In genomic region chr10:8885201-8885600, GRCm38 (mm10) we compare ENCODE assay signal across 8 mouse cellular contexts. TPM values are rescaled to one million over a fixed set of nuclear protein-coding genes. Genes with fewer than 3 reads are reported as not detected.
DNase-seq lines count a peak whose midpoint lies in the region; ATAC-seq and TF ChIP-seq lines count a peak whose summit lies in the region.

No protein-coding gene starts in this region.

- H3K4me2 ChIP-seq in heart, embryonic 13.5 days: peak overlapping the region; percentile 72
- H3K4me2 ChIP-seq in forebrain, embryonic 12.5 days: peak overlapping the region; percentile 80
- peak overlapping the region; percentile 65 for H3K4me2 ChIP-seq in limb, embryonic 12.5 days
- peak overlapping the region; percentile 96 for H3K4me2 ChIP-seq in midbrain, postnatal 0 days (ENCODE audit: low read depth, low read length, poor library complexity, severe bottlenecking)

- no peaks in the 10 kb centered on the region for H3K36me3 ChIP-seq in heart, embryonic 13.5 days
- no peaks in the 10 kb centered on the region for H3K36me3 ChIP-seq in forebrain, embryonic 12.5 days (replicated peaks)
- no peaks in the 10 kb centered on the region for H3K36me3 ChIP-seq in limb, embryonic 12.5 days
- H3K36me3 ChIP-seq in midbrain, postnatal 0 days (ENCODE audit: insufficient read depth, low read length): no peaks in the 10 kb centered on the region

- WGBS in heart, embryonic 13.5 days: 2% methylated on average over 11 of the region's 11 CpGs
- 5% methylated on average over 11 of the region's 11 CpGs for WGBS in forebrain, embryonic 12.5 days
- WGBS in limb, embryonic 12.5 days: 2% methylated on average over 11 of the region's 11 CpGs
- WGBS in midbrain, postnatal 0 days: 5% methylated on average over 11 of the region's 11 CpGs

- ATAC-seq in heart, embryonic 13.5 days (ENCODE audit: extremely low read depth, insufficient number of reproducible peaks, low FRiP score, low TSS enrichment): no peak
- no peak for ATAC-seq in forebrain, embryonic 12.5 days (ENCODE audit: low FRiP score)
- no peak for ATAC-seq in limb, embryonic 12.5 days (ENCODE audit: insufficient number of reproducible peaks, insufficient read depth, low FRiP score, low TSS enrichment, low read depth)
- ATAC-seq in midbrain, postnatal 0 days (ENCODE audit: low FRiP score): no peak

- no peaks in the 10 kb centered on the region for H3K9me3 ChIP-seq in heart, embryonic 13.5 days
- no peaks in the 10 kb centered on the region for H3K9me3 ChIP-seq in forebrain, embryonic 12.5 days
- no peaks in the 10 kb centered on the region for H3K9me3 ChIP-seq in limb, embryonic 12.5 days
- no peaks in the 10 kb centered on the region for H3K9me3 ChIP-seq in midbrain, postnatal 0 days (ENCODE audit: low read length)

- no peak for TF ChIP-seq CTCF in midbrain, postnatal 0 days (IDR thresholded peaks at IDR 0.05)

- peak overlapping the region; percentile 79 for H3K4me3 ChIP-seq in heart, embryonic 13.5 days
- peak overlapping the region; percentile 74 for H3K4me3 ChIP-seq in forebrain, embryonic 12.5 days (replicated peaks)
- H3K4me3 ChIP-seq in limb, embryonic 12.5 days (replicated peaks): peak overlapping the region; percentile 86
- peak overlapping the region; percentile 68 for H3K4me3 ChIP-seq in midbrain, postnatal 0 days (ENCODE audit: low read depth, low read length)

- no peak for DNase-seq in heart, postnatal 25 days (ENCODE audit: low spot score)
- DNase-seq in midbrain, postnatal 0 days (ENCODE audit: low spot score): no peak
- DNase-seq in thymus, adult 18-20 months: no peak
- DNase-seq in urinary bladder, postnatal 14 days (ENCODE audit: low spot score): no peak
- no peak for DNase-seq in adrenal gland, adult 18-20 months (ENCODE audit: low spot score in 2 of 2)

- peak overlapping the region; percentile 88 for H3K9ac ChIP-seq in heart, embryonic 13.5 days
- peak overlapping the region; percentile 68 for H3K9ac ChIP-seq in forebrain, embryonic 12.5 days
- peak overlapping the region; percentile 92 for H3K9ac ChIP-seq in limb, embryonic 12.5 days (replicated peaks)
- 0 out of 2 replicates have a peak overlapping the region, but pooled peaks have one; percentile 52 for H3K9ac ChIP-seq in midbrain, postnatal 0 days (replicated peaks; ENCODE audit: low read length, poor library complexity, severe bottlenecking)

- intact Hi-C loops in heart, postnatal 25 days (cut with DNase I): loop anchor here (2.0 to 5.0 kb wide), 2 partner anchors 14 to 42 kb away; no protein-coding TSS in a partner anchor

- H3K27me3 ChIP-seq in heart, embryonic 13.5 days (replicated peaks): no peaks in the 10 kb centered on the region
- H3K27me3 ChIP-seq in forebrain, embryonic 12.5 days: peaks cover 25% of the 10 kb centered on the region
- no peaks in the 10 kb centered on the region for H3K27me3 ChIP-seq in limb, embryonic 12.5 days
- no peaks in the 10 kb centered on the region for H3K27me3 ChIP-seq in midbrain, postnatal 0 days (ENCODE audit: insufficient read depth, low read length)

- H3K27ac ChIP-seq in heart, embryonic 13.5 days (replicated peaks): peak overlapping the region; percentile 96
- H3K27ac ChIP-seq in forebrain, embryonic 12.5 days: no peak overlapping the region
- peak overlapping the region; percentile 98; the same call in 1 of the 2 replicates for H3K27ac ChIP-seq in limb, embryonic 12.5 days
- H3K27ac ChIP-seq in midbrain, postnatal 0 days (ENCODE audit: low read depth, low read length): peak overlapping the region; percentile 62; the same call in 1 of the 2 replicates

- H3K4me1 ChIP-seq in heart, embryonic 13.5 days: peaks cover 34% of the 10 kb centered on the region
- peaks cover 40% of the 10 kb centered on the region for H3K4me1 ChIP-seq in forebrain, embryonic 12.5 days
- H3K4me1 ChIP-seq in limb, embryonic 12.5 days (replicated peaks): peaks cover 40% of the 10 kb centered on the region
- H3K4me1 ChIP-seq in midbrain, postnatal 0 days (ENCODE audit: insufficient read depth, low read length): no peaks in the 10 kb centered on the region; the same call in 1 of the 2 replicates

RNA-seq across cellular contexts. Expression of gene Sash1, which starts 0.7 kb away (rescaled TPM):
- 3.3 and 3.5 TPM in 2 replicates for polyA plus RNA-seq in heart, embryonic 13.5 days (2015; fragmentation: Nextera tagmentation; extraction: Ambion mirVana)
- 10 to 100 TPM; 26.8 to 31.1 TPM for total RNA-seq in heart, postnatal 25 days (2021)
- polyA plus RNA-seq in forebrain, embryonic 12.5 days (2016; fragmentation: Nextera tagmentation; extraction: Ambion mirVana): 3.0 and 4.6 TPM in 2 replicates
- polyA plus RNA-seq in limb, embryonic 12.5 days (2016; fragmentation: Nextera tagmentation; extraction: Ambion mirVana): 7.5 and 7.8 TPM in 2 replicates
- total RNA-seq in midbrain, postnatal 0 days (2014; rRNA removed): 47.4 and 64.1 TPM in 2 replicates
- polyA plus RNA-seq in midbrain, postnatal 0 days (2015; fragmentation: Nextera tagmentation; extraction: Ambion mirVana): 4.0 and 5.0 TPM in 2 replicates
- total RNA-seq in adrenal gland, adult 18-20 months (2021): 10 to 100 TPM; 35.1 to 83.4 TPM
